Mouse (Mus musculus): ENCODE measurements at regions not wholly inside any gene's neighbourhood (a gene's known extent, or its start where the extent isn't known, plus 50 kb on each side); places are given as distances from the start of the nearest gene placed in this dataset.
"Not testable (repeated sequence)": the region's sequence is repeated elsewhere in the genome, so short reads cannot be mapped to it uniquely, and the experiment has no call there.

GRCm38 (mm10) chr10:47618362-47618761 is 2040.7 kb downstream of the Hace1 start:
- WGBS = 92% methylated on average over 4 of the region's 4 CpGs
- no peak overlapping the region for H3K9ac ChIP-seq (ENCODE audit: low read length)
- H3K4me3 ChIP-seq (ENCODE audit: low read depth, low read length) = no peak overlapping the region
- ATAC-seq (replicated peaks; ENCODE audit: low FRiP score) = 0 out of 2 replicates have a peak, but pooled peaks have one; percentile 39
- no peaks in the 10 kb centered on the region for H3K36me3 ChIP-seq (ENCODE audit: control insufficient read depth, insufficient read depth, low read length)
- no peak overlapping the region for H3K4me2 ChIP-seq (ENCODE audit: low read depth, low read length, severe bottlenecking)
- no peaks in the 10 kb centered on the region for H3K9me3 ChIP-seq (ENCODE audit: control insufficient read depth, low read length)
- no peak overlapping the region for H3K27ac ChIP-seq (ENCODE audit: low read depth, low read length)
- H3K4me1 ChIP-seq (replicated peaks; ENCODE audit: control insufficient read depth, insufficient read depth, low read length) = no peaks in the 10 kb centered on the region
- no peak for DNase-seq (ENCODE audit: low spot score)
- H3K27me3 ChIP-seq (ENCODE audit: control insufficient read depth, insufficient read depth, low read length) = no peaks in the 10 kb centered on the region

- DNase-seq (ENCODE audit: low spot score); H3K4me2 ChIP-seq (ENCODE audit: low read depth, low read length, severe bottlenecking); H3K9ac ChIP-seq (ENCODE audit: low read length); H3K36me3 ChIP-seq (ENCODE audit: control insufficient read depth, insufficient read depth, low read length); H3K9me3 ChIP-seq (ENCODE audit: control insufficient read depth, low read length); H3K4me3 ChIP-seq (ENCODE audit: low read depth, low read length); H3K27ac ChIP-seq (ENCODE audit: low read depth, low read length); ATAC-seq (replicated peaks; ENCODE audit: low FRiP score); H3K27me3 ChIP-seq (ENCODE audit: control insufficient read depth, insufficient read depth, low read length); H3K4me1 ChIP-seq (replicated peaks; ENCODE audit: control insufficient read depth, insufficient read depth, low read length): not testable (repeated sequence)
- WGBS = 54% methylated on average over 1 of the region's 1 CpGs
These were observed 2053.7 kb downstream of the Hace1 start for GRCm38 (mm10) chr10:47631366-47631765.

- H3K27ac ChIP-seq (ENCODE audit: low read depth, low read length) = no peak overlapping the region
- H3K9me3 ChIP-seq (ENCODE audit: control insufficient read depth, low read length) = no peaks in the 10 kb centered on the region
- H3K36me3 ChIP-seq (ENCODE audit: control insufficient read depth, insufficient read depth, low read length) = no peaks in the 10 kb centered on the region
- no peaks in the 10 kb centered on the region for H3K4me1 ChIP-seq (replicated peaks; ENCODE audit: control insufficient read depth, insufficient read depth, low read length)
- 72% methylated on average over 1 of the region's 1 CpGs for WGBS
- H3K4me2 ChIP-seq (ENCODE audit: low read depth, low read length, severe bottlenecking) = no peak overlapping the region
- no peak overlapping the region for H3K4me3 ChIP-seq (ENCODE audit: low read depth, low read length)
- DNase-seq (ENCODE audit: low spot score) = no peak
- H3K27me3 ChIP-seq (ENCODE audit: control insufficient read depth, insufficient read depth, low read length) = no peaks in the 10 kb centered on the region
- ATAC-seq (replicated peaks; ENCODE audit: low FRiP score) = no peak
- no peak overlapping the region for H3K9ac ChIP-seq (ENCODE audit: low read length)
These were observed 2074.7 kb downstream of the Hace1 start for GRCm38 (mm10) chr10:47652341-47652740.

GRCm38 (mm10) chr10:47654231-47654630 is 2076.6 kb downstream of the Hace1 start:
- H3K27ac ChIP-seq (ENCODE audit: low read depth, low read length) = no peak overlapping the region
- ATAC-seq (replicated peaks; ENCODE audit: low FRiP score) (no peak), DNase-seq (ENCODE audit: low spot score) (no peak)
- no peaks in the 10 kb centered on the region for H3K9me3 ChIP-seq (ENCODE audit: control insufficient read depth, low read length)
- no peaks in the 10 kb centered on the region for H3K4me1 ChIP-seq (replicated peaks; ENCODE audit: control insufficient read depth, insufficient read depth, low read length)
- WGBS = 96% methylated on average over 8 of the region's 8 CpGs
- no peak overlapping the region for H3K9ac ChIP-seq (ENCODE audit: low read length)
- H3K4me3 ChIP-seq (ENCODE audit: low read depth, low read length) = no peak overlapping the region
- H3K27me3 ChIP-seq (ENCODE audit: control insufficient read depth, insufficient read depth, low read length) = no peaks in the 10 kb centered on the region
- no peaks in the 10 kb centered on the region for H3K36me3 ChIP-seq (ENCODE audit: control insufficient read depth, insufficient read depth, low read length)
- H3K4me2 ChIP-seq (ENCODE audit: low read depth, low read length, severe bottlenecking) = no peak overlapping the region
